Mouse (Mus musculus): ENCODE data around the gene Cdca3.
A peak's percentile ranks its signal among the peaks of the same experiment; 100 is the strongest.

The Cdca3 gene

DNA sequence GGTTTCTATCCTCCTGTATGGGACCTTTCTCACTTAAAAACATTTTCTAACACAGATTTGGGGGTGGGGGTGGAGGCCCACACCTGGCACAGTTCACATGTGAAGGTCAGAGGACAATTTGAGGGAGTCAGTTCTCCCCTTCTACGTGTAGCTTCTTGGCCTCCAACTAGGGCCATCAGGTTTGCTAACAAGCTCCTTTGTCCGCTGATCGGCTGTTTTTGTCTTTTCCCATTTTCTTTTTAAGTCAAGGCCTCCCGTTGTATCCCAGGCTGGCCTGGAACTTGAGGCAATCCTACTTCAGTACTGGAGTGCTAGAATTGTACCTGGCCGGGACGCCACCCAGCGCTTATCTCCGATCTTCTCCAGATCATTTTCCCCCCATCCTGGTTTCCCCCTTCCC lies 2.3 kb downstream of the Cdca3 start:
- no peak for DNase-seq (ENCODE audit: low spot score)

DNA sequence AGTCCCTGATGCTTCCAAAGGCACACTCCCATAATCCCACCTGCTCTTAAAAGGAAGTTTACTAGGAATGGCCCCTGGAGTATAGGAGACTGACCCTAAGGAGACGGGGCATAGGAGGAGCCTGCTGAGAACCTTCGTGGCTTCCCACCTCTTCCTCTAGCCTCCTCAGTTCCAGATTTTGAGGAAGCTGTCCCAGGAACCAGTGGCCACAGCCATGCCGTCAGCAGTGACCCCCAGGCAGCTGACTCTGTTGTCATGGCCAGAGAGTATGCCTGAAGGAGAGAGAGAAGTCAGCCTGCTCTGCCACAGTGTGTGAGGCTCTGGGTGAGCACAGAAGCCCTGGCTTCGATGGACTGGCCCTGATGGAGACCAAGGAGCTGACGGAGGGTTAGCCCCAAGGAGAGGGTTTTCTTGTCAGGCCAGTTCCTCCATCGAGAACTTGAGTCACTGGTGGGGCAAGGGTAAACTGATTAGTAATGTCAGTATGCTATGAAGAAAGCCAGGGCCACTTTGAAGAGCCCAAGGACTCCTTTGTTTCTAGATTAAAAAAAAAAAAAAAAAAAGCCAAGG lies 5.2 kb downstream of the Cdca3 start:
- no peak for DNase-seq (ENCODE audit: low spot score)

DNA sequence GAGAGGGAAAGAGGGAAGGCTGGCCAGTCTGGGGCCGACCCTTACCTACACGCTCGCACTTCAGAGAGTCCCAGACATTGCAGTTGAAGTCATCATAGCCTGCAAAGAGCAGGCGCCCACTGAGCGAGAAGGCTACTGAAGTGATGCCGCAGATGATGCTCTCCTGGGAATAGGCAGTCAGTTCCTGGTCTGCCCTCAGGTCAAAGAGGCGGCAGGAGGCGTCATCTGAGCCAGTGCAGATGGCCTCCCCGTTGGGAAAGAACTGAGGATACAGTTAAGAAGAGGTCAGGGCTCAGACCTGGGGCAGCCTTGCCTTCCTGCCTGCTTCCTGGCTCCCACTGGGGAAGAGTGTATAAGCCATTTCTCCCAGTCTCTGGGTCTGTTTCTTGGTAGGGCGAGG lies 6.2 kb downstream of the Cdca3 start:
- DNase-seq (ENCODE audit: low spot score) = no peak

DNA sequence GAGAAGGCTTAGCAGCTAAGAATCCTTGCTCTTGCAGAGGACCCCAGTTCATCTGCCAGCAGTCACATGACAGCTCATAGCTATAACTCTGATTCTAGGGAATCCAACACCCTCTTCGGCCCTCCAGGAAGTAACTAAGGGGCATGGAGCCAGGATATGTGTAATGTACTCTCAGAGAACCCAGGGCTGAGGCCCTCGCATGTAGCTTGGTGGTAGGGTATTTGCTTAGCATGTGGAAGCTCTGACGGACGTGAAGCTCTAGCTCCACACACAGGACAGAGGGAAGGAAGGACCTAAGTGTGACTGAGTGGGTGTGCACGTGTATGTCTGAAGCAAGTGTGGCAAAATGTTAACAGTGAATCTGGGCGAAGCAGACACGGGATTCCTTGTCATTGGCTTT lies 7.1 kb downstream of the Cdca3 start:
- no peak for DNase-seq (ENCODE audit: low spot score)

DNA sequence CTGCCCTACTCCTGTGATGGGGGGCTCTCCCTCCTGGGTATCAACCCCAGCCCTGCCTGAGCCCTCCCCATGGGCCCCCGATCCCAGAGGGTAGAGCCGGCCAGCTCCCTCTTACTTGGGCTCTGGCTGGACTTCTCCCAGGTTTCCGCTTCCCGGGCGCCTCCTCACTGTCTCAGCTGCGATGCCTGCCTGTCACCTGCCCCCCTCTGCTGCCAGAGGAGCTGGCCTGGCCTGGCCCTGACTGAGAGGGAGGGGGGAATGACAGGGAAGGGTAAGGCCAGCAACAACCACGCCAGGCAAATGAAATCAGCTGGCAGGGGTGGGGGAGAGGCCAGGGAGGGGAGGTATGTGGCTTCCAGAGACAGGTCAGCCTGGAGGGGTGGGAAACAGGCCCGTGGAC lies 10.5 kb downstream of the Cdca3 start:
- DNase-seq (ENCODE audit: low spot score) = no peak

DNA sequence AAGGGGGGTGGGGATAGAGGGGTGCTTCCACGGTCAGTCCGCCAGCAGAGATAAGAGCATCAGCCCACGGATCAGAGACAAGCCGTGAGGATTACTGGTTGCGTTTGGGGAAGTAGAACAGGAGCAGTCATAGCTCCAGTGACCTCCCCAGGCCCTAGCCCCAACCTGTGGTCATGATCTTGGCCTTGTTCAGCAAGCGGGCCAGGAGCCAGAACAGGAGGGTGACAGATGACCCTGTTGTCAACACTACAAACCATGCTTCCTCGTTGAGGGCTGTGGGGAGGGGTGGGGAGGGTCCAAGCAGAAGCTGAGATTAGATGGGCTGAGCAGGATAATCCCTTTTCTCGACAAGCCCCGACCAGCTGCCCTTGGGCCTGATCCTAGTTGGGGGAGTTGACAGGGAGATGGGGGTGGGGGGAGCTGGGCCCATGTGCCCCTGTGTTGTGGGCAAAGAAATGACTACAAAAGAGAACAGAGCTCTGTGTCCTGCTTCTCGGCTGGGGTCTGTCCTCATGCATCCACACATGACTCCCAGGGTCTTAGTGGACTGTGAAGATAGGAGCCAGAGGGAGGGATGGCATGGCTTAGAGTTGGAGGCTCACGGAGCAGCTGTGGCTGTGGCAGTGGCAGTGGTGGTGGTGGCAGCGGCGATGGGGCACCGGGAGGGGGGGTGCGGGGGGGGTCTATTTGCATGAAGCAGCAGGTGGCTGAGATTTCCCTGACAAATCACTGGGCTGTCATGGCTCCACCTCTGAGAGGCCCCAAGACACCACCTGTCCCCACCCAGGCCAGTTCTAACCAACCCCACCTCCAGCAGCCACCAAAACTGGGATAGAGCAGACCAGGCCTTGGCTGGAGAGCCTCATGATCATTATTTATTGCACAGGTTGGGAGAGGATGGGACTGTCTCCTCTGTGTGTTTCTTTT lies 11.2 kb downstream of the Cdca3 start, which contains the start of gene Gnb3:
Gene Gnb3 (minus strand): TSS at position 35 of the 927 bp plus-strand sequence.
- DNase-seq (ENCODE audit: low spot score) = no peak

DNA sequence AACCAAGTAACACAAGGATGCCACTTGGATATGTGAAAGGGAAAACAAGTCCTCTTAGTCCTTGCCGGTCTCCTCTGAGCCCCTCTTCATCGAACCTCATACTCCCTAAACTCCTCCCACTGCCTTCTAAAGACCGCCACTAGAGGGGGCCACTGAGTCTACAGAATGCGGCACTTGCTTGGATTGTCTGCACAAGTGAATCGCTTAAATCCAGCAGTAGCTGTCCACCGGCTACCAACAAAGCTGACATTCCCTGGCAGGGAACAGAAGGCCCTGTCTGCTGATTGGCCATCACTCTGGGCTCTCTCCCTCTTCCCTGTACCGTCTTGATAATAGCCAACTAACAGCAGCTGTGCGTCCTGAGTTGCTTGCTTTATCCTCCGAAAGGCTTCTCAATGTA lies 18.0 kb downstream of the Cdca3 start:
- peak; percentile 91 for DNase-seq (ENCODE audit: low spot score)

DNA sequence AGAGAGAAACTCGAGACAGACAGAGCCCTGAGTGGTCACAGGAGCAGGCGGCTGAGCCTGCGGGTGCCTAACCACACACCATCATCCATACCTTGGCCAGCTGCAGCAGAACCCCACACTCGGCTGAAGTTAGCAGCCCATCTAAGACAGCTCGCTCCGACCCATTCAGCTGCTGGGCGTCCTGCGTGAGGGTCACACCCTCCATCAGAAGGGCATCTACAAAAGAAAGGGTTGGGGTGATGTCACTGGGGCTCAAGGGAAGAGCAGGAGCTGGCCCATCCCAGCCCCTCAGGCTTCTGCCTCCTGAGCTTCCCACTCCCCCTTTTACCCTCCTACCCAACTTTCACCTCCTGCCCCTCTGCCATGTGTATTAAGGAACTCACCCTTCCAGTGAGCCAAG lies 21.2 kb downstream of the Cdca3 start:
- no peak for DNase-seq (ENCODE audit: low spot score)

DNA sequence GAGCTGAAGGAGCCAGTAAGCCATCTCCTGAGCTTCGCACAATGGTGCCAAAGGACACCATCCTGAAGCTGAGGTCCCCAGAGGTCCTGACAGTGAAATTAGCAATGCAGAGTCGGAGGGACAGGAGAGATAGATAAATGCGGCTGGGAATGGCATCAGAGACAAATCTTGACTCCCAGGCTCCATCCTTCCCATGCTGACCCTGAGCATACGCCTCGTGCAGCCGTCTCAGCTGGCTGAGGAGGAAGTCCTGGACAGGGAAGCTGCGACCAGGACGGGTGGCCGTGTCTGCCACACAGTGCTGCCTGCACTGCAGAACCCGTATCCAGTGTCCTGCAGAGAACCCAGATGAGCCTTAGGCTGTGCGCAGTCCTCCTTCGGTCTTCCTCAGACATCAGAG lies 25.3 kb downstream of the Cdca3 start:
- DNase-seq (ENCODE audit: low spot score) = no peak

DNA sequence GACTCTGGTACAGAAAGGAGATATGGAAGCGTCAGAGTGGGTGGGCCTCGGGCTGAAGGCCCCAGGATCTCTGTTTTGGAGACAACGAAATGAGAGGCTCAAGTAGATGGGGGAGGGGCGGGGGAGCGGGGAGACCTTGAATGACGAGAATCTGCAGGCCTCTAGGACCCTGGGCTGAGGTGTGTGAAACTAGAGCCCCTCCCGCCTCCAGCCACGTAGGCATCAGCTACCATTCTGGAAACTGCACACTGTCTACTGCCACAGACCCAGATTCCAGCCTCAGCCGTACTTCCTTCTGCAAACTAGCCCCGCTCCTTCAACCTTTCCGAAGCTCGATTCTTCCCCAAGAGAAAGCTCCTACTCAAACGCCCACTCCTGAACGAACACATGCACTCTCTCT lies 27.0 kb downstream of the Cdca3 start:
- DNase-seq (ENCODE audit: low spot score) = no peak

DNA sequence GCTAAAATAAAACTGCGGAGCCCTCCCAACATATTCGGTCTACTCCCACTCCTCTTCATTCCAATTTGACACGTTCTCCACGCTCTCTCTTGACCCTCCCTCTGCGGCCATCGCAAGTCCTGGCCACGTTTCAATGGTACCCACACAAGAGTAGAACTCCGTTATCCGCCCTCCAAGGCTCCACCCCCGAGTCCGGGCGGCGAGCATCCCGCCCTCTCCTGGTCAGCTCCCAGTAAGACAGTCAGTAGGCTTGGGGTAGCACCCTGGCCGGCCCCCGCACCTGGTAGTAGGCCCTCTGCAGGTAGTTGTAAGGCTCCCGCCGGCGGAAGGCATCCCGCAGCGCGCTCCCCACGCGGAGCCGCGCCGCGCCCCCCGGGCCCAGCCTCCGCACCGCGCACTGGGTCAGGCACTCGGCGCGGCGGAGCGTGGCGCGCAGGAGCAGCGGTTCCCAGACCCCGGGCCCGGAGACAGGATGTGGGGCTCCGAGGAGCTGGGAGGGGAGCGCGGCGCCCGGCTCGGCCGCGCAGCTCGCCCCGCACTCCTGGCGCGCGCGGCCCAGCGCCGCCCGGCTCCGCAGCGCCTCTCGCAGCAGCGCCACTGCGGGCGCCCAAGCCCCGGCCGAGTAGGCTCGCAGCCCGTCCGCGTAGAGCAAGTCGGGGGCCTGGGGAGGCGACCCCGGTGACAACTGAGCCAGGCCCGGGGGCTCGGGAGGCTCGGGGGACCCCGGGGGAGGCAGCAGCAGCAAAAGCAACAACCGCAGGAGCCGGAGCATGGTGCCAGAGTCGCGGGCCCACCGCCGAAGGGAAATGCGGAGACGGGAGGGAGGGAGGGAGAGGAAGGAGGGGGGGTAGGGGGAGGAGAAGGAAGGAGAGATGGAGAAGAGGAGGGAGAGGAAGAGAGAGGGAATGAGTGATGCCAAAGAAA lies 27.8 kb downstream of the Cdca3 start, which contains the start of gene P3h3:
Gene P3h3 (minus strand): TSS at position 837 of the 924 bp plus-strand sequence.
- DNase-seq (ENCODE audit: low spot score) = peak; percentile 80

DNA sequence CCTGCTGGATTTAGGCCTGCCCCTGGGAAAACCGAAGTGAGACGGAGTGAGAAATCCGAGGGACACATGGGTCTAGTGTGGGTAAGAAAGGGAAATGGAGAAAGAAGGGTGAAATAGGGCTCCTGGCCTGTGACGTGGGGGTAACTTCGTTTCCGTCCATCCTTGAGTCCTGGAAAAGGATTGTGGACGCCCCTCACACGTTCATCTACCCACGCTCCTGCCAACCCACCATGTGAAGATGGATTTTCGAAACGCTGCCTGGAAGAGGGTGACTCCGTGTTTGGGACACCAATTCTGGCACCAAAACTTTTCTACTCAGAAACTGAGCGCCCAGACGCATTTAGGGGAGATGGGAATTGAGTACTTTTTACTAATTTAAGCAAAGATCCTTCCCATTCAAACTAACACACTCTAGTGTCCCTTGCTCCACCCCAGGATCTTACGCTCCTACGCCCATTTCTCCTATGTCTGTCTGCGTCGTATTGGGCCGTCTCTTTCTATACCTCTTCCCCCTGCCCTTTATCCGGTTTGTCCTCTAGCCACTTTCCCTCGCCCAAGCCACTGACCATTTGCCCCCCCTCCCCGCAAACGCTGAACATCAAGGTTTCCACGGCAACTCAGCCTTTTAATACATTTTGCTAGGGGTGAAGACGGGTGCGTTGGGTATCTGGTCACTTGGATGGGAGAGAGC lies 28.6 kb downstream of the Cdca3 start:
- no peak for DNase-seq (ENCODE audit: low spot score)

DNA sequence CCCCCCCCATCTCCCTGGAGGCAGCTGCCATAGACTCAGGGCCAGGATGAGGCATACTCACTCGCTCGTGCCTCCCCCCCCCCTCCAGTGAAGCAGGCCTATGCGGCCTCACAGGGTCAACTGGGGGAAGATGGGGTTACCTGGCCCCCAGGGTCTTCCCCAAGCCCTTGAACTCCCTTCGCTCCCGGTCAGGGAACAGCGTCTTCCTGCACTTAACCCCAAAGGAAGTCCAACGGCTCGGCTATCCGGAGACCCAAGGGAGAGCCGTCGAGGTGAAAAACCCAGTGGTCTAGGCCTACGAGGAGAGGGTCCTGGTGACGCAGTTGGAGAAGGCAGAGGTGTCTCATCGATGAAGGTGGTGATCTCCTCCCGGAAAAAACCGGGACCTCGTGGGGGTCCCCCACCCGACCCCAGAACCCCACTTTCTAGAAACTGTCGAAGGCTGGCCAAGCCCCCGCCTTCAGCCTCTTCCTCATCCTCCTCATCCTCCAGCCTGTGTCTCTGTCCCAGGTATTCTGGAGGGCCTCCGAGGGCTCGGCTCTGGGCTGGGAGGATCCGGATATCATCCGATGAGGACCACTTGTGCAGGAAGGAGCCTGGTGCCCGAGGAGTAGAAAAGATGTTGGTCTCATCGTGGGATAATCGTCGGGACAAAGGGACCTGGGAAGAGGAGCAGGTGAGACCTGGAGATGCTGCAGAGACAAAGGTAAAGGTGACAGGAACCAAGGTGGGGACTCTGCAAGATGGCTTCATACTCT lies 29.4 kb downstream of the Cdca3 start:
- DNase-seq (ENCODE audit: low spot score) = no peak

DNA sequence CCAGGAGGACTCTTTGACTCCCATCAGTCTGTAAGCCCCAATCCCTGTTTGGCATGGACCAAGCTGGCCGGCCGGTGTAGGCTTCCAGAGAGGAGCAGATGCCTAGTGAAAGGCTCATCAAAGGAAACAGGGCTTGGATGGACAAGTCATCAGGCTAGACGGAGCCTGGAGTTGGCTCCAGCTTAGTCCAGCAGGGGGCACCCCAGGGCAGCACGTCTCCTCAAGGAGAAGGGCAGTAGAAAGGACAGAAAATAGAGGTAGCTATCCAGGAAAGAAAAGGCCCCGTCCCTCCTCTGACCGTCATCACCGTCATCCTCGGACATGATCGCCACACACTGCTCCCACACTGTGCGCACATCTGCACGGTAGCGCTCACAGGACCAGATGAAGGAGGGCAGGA lies 30.4 kb downstream of the Cdca3 start:
- peak; percentile 84 for DNase-seq (ENCODE audit: low spot score)

DNA sequence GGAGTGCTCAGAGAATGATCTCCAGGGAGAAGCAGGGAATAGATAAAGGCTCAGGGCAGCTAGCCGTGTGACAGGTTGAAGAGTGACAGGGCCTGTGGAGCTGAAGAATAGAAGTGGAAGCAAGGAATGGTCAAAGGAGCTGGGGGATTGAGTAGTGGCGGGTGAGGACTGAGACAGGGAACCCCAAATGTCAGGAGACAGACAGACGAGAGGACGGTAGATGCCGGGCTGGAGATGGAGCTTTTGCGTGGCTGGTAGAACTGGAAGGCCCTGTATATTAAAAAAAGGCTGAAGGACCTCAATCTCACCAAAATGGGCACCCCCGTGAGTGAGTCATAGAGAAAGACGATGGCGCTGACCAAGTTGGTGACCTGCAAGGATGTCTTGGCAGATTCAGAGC lies 31.2 kb downstream of the Cdca3 start:
- DNase-seq (ENCODE audit: low spot score) = no peak

DNA sequence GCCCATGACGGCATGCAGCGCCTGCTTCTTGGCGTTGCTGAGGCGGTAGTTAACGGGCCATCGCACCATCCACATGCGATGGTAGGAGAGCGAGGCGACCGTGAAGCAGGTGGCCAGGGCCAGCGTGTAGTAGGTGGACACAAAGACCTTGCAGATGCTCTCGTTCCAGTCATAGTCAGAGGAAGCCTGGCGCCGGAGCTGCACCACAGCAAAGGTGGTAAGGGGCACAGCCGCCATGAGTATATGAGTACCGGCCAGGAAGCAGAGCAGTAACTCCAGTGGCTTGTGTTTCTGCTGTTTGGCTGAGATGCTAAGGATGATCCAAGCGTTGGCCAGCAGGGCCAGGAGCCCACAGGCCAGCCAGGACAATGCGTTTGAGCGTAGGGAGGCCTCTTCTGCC lies 31.9 kb downstream of the Cdca3 start:
- no peak for DNase-seq (ENCODE audit: low spot score)

DNA sequence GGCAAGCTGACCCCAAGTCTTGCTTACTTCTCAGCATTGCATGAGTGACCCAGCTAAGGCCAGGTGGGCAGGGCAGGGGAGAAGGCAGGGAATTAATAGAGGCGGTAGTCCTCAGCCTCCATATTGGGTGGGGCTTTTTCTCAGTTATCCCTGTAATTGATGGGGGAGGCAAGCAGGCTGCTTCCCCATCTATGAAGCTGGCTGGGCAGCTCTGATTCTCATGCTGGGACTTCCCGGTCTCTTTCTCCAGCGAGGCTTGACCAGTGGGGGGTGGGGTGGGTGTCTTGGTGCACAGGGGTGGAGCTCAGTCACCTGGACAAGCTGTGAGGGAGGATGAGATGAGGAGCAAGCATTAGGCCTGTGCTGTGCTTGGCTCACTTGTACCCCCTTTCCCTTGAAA lies 32.5 kb downstream of the Cdca3 start:
- no peak for DNase-seq (ENCODE audit: low spot score)

DNA sequence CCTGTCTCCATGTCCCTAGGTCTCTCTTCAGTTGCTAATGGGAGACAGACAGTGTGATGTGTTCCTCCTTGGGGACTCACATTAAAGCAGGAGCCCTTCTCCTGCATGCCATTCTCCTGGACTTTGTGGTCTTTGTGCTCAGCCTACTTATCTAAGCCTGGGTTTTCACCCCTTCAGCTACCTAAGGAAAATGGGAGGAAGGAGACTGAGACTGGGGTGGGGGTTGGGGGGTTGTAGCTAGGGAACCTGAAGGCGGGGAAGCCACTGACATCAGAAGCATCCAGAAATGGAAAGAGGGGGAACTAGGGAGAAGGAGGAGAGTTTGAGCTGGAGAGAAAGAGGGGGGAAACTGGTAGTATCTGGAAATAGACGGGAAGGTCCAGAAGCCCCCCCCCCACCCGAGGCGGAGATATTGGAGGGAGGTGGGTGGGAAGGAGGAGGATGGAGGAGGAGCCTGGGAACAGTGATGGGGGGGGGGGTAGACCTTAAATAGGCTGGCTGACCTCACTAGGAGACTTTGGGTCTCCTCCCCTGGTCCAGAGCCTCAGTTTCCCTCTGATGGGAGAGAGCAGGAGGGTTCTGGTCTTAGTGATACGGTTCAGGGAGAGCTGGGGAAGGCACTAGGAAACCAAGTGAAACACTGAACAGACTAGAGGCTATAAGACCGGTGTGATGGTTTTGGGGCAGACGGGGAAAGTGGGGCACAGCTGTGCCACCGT lies 33.2 kb downstream of the Cdca3 start:
- DNase-seq (ENCODE audit: low spot score) = no peak

DNA sequence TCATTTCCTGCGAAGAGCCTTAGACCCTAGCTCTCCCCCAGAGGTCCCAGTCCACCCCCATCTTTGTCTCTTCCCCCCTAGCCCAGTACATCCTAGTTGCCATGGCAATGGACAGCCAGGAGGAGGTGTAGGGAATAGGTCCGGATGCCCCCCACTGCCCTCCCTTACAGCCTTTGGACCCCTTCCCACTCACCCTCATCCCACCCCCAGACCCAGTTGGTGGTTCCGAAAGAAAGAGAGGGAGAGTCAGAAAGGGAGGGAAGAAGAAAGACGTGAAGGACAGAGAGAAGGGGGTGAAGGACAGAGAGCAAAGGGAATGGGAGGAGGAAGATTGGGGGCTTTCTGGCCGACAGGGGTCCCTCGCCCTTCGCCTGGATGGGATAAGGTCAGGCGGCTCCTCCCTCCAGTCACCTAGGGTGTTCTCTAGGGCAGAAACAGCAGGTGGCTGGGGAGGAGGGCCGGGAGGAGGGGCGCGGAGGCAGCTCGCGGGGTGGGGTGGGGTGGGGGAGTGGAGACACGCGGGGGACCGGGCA lies 33.8 kb downstream of the Cdca3 start:
- no peak for DNase-seq (ENCODE audit: low spot score)

DNA sequence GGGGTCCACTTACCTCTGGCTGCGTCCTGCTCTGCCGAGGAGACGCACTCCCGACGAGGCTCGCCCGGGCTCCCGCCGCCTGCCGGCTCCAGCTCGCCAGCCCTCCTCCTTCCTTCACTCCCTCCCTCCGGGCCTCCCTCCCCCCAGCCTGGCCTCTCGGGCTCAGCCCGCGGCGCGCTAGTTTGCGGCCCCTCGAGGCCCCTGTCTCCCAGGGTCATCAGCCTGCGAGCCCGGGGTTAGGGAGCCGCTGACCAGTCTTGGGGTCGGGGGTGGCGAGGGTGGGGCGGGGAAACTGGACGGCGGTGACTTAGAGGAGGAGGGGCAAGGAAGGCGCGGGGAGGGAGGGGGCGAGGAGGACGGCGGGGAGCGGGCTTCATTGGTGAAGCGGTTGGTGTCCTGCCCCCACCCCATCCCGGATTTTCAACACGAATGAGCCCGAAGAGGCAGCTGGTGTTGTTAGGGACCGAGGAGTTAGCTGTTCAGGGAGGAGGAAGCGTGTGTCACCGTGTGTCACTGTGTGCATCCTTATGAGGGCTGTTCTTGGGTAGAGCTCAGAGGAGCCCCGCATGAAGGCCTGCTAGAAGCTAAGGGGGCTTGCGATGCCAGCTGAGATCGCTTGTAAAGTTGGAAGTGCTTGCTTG lies 34.4 kb downstream of the Cdca3 start, which contains the start of gene Gpr162:
Gene Gpr162 (minus strand): TSS at position 326 of the 641 bp plus-strand sequence.
- peak; percentile 18 for DNase-seq (ENCODE audit: low spot score)
